8 mouse cellular contexts compared by ENCODE assay signal in genomic region chr3:146500003-146500809, GRCm38 (mm10). TPM values are rescaled to one million over a fixed set of nuclear protein-coding genes. Genes with fewer than 3 reads are reported as not detected.
DNase-seq lines count a peak whose midpoint lies in the region; ATAC-seq and TF ChIP-seq lines count a peak whose summit lies in the region.

No protein-coding gene starts in this region.

- peaks cover 14% of the 10 kb centered on the region; the same call in 1 of the 2 replicates for H3K4me1 ChIP-seq in kidney, adult 2 months (ENCODE audit: control insufficient read depth, insufficient read depth, low read length)
- H3K4me1 ChIP-seq in erythroblast, embryonic 14.5 days (ENCODE audit: control insufficient read depth), result peaks cover 37% of the 10 kb centered on the region
- peaks cover 4% of the 10 kb centered on the region for H3K4me1 ChIP-seq in limb, embryonic 11.5 days (ENCODE audit: control insufficient read depth, insufficient read depth, low read length)
- peaks cover 24% of the 10 kb centered on the region for H3K4me1 ChIP-seq in midbrain, embryonic 10.5 days

- peak; percentile 62 for DNase-seq in kidney, adult 2 months
- no peak for DNase-seq in kidney, adult 18-20 months
- peak; percentile 73 for DNase-seq in adrenal gland, adult 2 months
- DNase-seq in heart, postnatal 4 days, result peak; percentile 75
- DNase-seq in limb, embryonic 11.5 days (ENCODE audit: low spot score), result peak; percentile 79
- DNase-seq in midbrain, embryonic 10.5 days (ENCODE audit: low spot score), result peak; percentile 80
- DNase-seq in spleen, postnatal 10 days (ENCODE audit: low spot score in 2 of 2), result peak; percentile 70 to 73

- H3K36me3 ChIP-seq in kidney, adult 2 months (ENCODE audit: control insufficient read depth, insufficient read depth, low read length), result peaks cover 2% of the 10 kb centered on the region
- H3K36me3 ChIP-seq in erythroblast, embryonic 14.5 days (ENCODE audit: control insufficient read depth), result peaks cover 39% of the 10 kb centered on the region
- peaks cover 6% of the 10 kb centered on the region for H3K36me3 ChIP-seq in limb, embryonic 11.5 days (ENCODE audit: control insufficient read depth, insufficient read depth, low read length)
- peaks cover 38% of the 10 kb centered on the region for H3K36me3 ChIP-seq in midbrain, embryonic 10.5 days

- ATAC-seq in limb, embryonic 11.5 days (ENCODE audit: insufficient number of reproducible peaks, low FRiP score, low TSS enrichment, low read depth), result peak; percentile 84

- H3K9me3 ChIP-seq in erythroblast, embryonic 14.5 days (ENCODE audit: control insufficient read depth, low read length), result no peaks in the 10 kb centered on the region
- no peaks in the 10 kb centered on the region for H3K9me3 ChIP-seq in limb, embryonic 11.5 days (ENCODE audit: control insufficient read depth, low read length)
- H3K9me3 ChIP-seq in midbrain, embryonic 10.5 days (replicated peaks), result no peaks in the 10 kb centered on the region

- TF ChIP-seq POLR2A in kidney, adult 2 months (IDR thresholded peaks at IDR 0.05; ENCODE audit: low read depth, low read length), result no peak

- peak overlapping the region; percentile 85 for H3K27ac ChIP-seq in kidney, adult 2 months (ENCODE audit: insufficient read depth, low read depth, low read length)
- H3K27ac ChIP-seq in limb, embryonic 11.5 days (replicated peaks; ENCODE audit: low read depth, low read length), result peak overlapping the region; percentile 93
- peak overlapping the region; percentile 97 for H3K27ac ChIP-seq in midbrain, embryonic 10.5 days (replicated peaks)

- TF ChIP-seq CTCF in kidney, adult 2 months (conservative IDR thresholded peaks at IDR 0.05; ENCODE audit: insufficient read depth, insufficient read length, low read depth, low read length), result no peak

- H3K4me2 ChIP-seq in limb, embryonic 11.5 days (ENCODE audit: low read depth, severe bottlenecking), result peak overlapping the region; percentile 63

- under 1% methylated on average over 45 of the region's 57 CpGs for WGBS in kidney, adult 2 months
- under 1% methylated on average over 55 of the region's 57 CpGs for WGBS in limb, embryonic 11.5 days
- under 1% methylated on average over 57 of the region's 57 CpGs for WGBS in midbrain, embryonic 10.5 days

- peak overlapping the region; percentile 85 for H3K9ac ChIP-seq in limb, embryonic 11.5 days (ENCODE audit: low read length)

- no peaks in the 10 kb centered on the region for H3K27me3 ChIP-seq in kidney, adult 2 months (replicated peaks; ENCODE audit: control insufficient read depth, insufficient read depth, low read length)
- H3K27me3 ChIP-seq in erythroblast, embryonic 14.5 days (ENCODE audit: control insufficient read depth), result no peaks in the 10 kb centered on the region
- no peaks in the 10 kb centered on the region for H3K27me3 ChIP-seq in limb, embryonic 11.5 days (ENCODE audit: control insufficient read depth, insufficient read depth, low read length)
- peaks cover 16% of the 10 kb centered on the region for H3K27me3 ChIP-seq in midbrain, embryonic 10.5 days (ENCODE audit: low read depth, poor library complexity, severe bottlenecking)

- peak overlapping the region; percentile 95 for H3K4me3 ChIP-seq in kidney, adult 2 months (ENCODE audit: insufficient read depth, low read depth, low read length)
- H3K4me3 ChIP-seq in erythroblast, embryonic 14.5 days (replicated peaks), result peak overlapping the region; percentile 93
- H3K4me3 ChIP-seq in limb, embryonic 11.5 days (ENCODE audit: low read depth, low read length), result peak overlapping the region; percentile 76
- H3K4me3 ChIP-seq in midbrain, embryonic 10.5 days, result peak overlapping the region; percentile 88

RNA-seq across cellular contexts. Expression of gene Gng5, which starts 0.6 kb away (rescaled TPM):
- 567 and 600 TPM in 2 replicates for polyA plus RNA-seq in kidney, adult 2 months (2012; rRNA removed)
- 100 to 1,000 TPM; 277 to 314 TPM for total RNA-seq in adrenal gland, adult 2 months (2021)
- 304 and 421 TPM in 2 replicates for polyA plus RNA-seq in adrenal gland, adult 2 months (2012; rRNA removed)
- polyA plus RNA-seq in erythroblast, embryonic 14.5 days (2012), result 20.4 and 22.7 TPM in 2 replicates
- 100 to 1,000 TPM; 297 to 316 TPM for total RNA-seq in heart, postnatal 4 days (2021)
- 1,225 and 1,227 TPM in 2 replicates for polyA plus RNA-seq in limb, embryonic 11.5 days (2014; fragmentation: Nextera tagmentation; extraction: Ambion mirVana)
- 1,116 and 1,275 TPM in 2 replicates for polyA plus RNA-seq in midbrain, embryonic 10.5 days (2016; fragmentation: Nextera tagmentation; extraction: Ambion mirVana)

RNA-seq across cellular contexts. Expression of gene Spata1, which starts 0.7 kb away (rescaled TPM):
- polyA plus RNA-seq in kidney, adult 2 months (2012; rRNA removed), result 0.79 and 0.89 TPM in 2 replicates
- 1 to 10 TPM; 3.2 to 4.6 TPM for total RNA-seq in adrenal gland, adult 2 months (2021)
- 0.27 and 0.45 TPM in 2 replicates for polyA plus RNA-seq in adrenal gland, adult 2 months (2012; rRNA removed)
- polyA plus RNA-seq in erythroblast, embryonic 14.5 days (2012), result 0.03 TPM in 1 of 2 replicates, not detected in the other
- total RNA-seq in heart, postnatal 4 days (2021), result 1 to 10 TPM; 2.1 to 3.0 TPM
- 6.4 and 9.6 TPM in 2 replicates for polyA plus RNA-seq in limb, embryonic 11.5 days (2014; fragmentation: Nextera tagmentation; extraction: Ambion mirVana)
- 4.7 and 5.8 TPM in 2 replicates for polyA plus RNA-seq in midbrain, embryonic 10.5 days (2016; fragmentation: Nextera tagmentation; extraction: Ambion mirVana)

RNA-seq across cellular contexts. Expression of gene Rpf1, which starts 21.0 kb away (rescaled TPM):
- polyA plus RNA-seq in kidney, adult 2 months (2012; rRNA removed), result 9.9 and 13.6 TPM in 2 replicates
- total RNA-seq in adrenal gland, adult 2 months (2021), result 10 to 100 TPM; 25.1 to 35.1 TPM
- 2.1 and 3.8 TPM in 2 replicates for polyA plus RNA-seq in adrenal gland, adult 2 months (2012; rRNA removed)
- 2.1 and 2.5 TPM in 2 replicates for polyA plus RNA-seq in erythroblast, embryonic 14.5 days (2012)
- 10 to 100 TPM; 18.8 to 19.6 TPM for total RNA-seq in heart, postnatal 4 days (2021)
- 72.5 and 74.7 TPM in 2 replicates for polyA plus RNA-seq in limb, embryonic 11.5 days (2014; fragmentation: Nextera tagmentation; extraction: Ambion mirVana)
- polyA plus RNA-seq in midbrain, embryonic 10.5 days (2016; fragmentation: Nextera tagmentation; extraction: Ambion mirVana), result 66.4 and 72.7 TPM in 2 replicates

RNA-seq across cellular contexts. Expression of gene Ctbs, which starts 50.6 kb away (rescaled TPM):
- 10.5 and 10.7 TPM in 2 replicates for polyA plus RNA-seq in kidney, adult 2 months (2012; rRNA removed)
- 1 to 10 TPM; 9.4 to 9.6 TPM for total RNA-seq in adrenal gland, adult 2 months (2021)
- polyA plus RNA-seq in adrenal gland, adult 2 months (2012; rRNA removed), result 2.7 and 3.2 TPM in 2 replicates
- polyA plus RNA-seq in erythroblast, embryonic 14.5 days (2012), result 0.36 and 0.53 TPM in 2 replicates
- 1 to 10 TPM; 5.5 to 5.7 TPM for total RNA-seq in heart, postnatal 4 days (2021)
- polyA plus RNA-seq in limb, embryonic 11.5 days (2014; fragmentation: Nextera tagmentation; extraction: Ambion mirVana), result 5.7 and 7.1 TPM in 2 replicates
- 5.7 and 6.6 TPM in 2 replicates for polyA plus RNA-seq in midbrain, embryonic 10.5 days (2016; fragmentation: Nextera tagmentation; extraction: Ambion mirVana)

Comparison
In these comparisons a context has a peak if more than half of its experiments do, and no peak if none do; other contexts are left out.
1. RNA of gene Gng5, which starts 0.6 kb away (polyA plus RNA-seq): 1,116 to 1,275 TPM in midbrain, embryonic 10.5 days, 1,225 to 1,227 TPM in limb, embryonic 11.5 days, 567 to 600 TPM in kidney, adult 2 months and 304 to 421 TPM in adrenal gland, adult 2 months; 20.4 to 22.7 TPM in erythroblast, embryonic 14.5 days; every median in the first group is over 10 times any median in the second.
2. Peak in every context shown above with its lines, with median percentiles within 50 percentile points of each other: H3K27ac ChIP-seq and H3K4me3 ChIP-seq.